Mouse (Mus musculus) fat pad, adult 2 months (tissue): ENCODE results near the gene Gm11733.
A peak's percentile ranks its signal among the peaks of the same experiment; 100 is the strongest.

Experiments used
- DNase-seq: peaks from one replicate; pipeline ENCODE4 v3.0.0-alpha.2; 2011; ENCODE audit warnings: low read depth, low spot score; ENCODE audit errors: extremely low read depth

Gene Gm11733

GRCm38 (mm10) chr11:117476554-117477107 lies 7.5 kb upstream of the Gm11733 start:
- no peak for DNase-seq

- no peak for DNase-seq
These were observed 5.7 kb upstream of the Gm11733 start for GRCm38 (mm10) chr11:117478271-117479006.

GRCm38 (mm10) chr11:117479007-117479719 lies 5.0 kb upstream of the Gm11733 start:
- no peak for DNase-seq

DNA sequence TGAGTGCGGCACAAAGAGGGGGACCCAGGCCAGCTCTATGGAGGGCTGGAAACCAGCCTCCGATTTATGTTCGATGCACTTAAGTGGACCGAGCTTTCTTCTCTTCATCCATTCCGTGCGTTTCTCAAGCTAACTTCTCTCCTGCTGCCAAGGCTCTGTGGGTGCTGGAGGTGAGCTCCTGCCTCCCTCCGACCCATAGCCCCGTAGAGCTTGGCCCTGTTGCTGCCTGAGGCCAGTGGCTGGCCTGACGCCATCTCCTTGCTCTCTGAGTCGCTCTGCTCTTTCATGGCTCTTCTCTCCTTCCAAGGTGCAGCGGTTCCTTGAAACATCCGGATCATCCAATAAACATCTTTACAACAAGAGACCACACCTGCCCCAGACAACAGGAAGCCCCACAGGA lies 4.4 kb upstream of the Gm11733 start:
- no peak for DNase-seq

DNA sequence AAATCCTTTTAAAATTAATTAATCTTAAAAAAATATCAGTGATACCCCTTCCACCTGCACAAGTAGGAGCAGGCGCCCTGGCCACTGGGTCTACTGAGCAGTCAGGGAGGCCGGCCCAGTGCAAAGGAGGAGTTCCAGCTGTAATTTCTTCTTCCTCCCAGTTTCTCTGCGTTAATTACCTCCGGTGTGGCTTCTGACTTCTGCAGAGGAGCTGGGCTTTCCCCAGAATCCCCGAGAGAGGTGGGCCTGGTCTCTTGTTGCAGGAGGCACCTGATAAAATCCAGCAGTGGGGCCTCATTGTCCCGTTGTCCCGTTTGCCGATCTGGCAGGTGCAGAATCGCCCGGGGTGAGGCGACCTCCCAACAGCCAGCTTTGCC lies 1.9 kb upstream of the Gm11733 start:
- no peak for DNase-seq

DNA sequence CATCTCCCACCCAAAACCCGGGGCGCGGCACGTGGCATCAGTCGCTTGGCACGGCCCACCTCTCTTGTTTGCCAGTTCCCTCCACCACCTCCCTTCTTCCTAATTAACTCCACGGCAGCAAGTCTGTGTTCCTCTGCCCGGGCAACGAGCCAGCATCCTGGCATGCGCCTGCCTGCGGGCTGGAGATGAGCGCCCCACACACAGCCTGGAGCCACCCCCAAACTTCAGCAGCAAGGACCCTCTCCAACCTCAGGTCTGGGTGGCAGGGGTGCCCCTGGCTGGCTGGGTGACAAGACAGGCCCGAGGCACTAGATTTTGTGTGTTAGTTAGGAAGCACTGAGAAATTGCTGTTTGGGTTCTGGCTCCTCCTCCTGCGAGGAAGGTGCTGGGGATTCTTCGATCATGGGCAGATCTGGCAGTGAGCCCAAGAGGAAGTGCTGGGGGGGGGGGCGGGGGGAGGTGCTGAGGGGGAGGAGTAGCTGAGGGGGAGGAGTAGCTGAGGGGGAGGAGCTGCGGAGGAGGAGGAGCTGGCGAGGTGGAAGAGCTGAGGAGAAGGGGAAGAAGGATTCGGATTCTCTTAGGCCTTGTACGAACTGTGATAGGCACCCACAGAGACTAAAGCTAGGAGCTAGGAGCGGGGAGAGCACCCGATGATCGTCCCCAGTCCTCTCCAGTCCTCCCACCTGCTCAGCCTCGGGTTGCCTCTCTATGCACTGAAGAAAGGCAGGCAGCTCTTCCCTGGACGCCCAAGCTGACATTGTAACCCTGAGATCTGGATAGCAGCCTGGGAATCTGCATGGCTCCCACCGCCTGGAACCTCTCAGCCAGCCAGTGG lies 1.3 kb upstream of the Gm11733 start:
- no peak for DNase-seq

DNA sequence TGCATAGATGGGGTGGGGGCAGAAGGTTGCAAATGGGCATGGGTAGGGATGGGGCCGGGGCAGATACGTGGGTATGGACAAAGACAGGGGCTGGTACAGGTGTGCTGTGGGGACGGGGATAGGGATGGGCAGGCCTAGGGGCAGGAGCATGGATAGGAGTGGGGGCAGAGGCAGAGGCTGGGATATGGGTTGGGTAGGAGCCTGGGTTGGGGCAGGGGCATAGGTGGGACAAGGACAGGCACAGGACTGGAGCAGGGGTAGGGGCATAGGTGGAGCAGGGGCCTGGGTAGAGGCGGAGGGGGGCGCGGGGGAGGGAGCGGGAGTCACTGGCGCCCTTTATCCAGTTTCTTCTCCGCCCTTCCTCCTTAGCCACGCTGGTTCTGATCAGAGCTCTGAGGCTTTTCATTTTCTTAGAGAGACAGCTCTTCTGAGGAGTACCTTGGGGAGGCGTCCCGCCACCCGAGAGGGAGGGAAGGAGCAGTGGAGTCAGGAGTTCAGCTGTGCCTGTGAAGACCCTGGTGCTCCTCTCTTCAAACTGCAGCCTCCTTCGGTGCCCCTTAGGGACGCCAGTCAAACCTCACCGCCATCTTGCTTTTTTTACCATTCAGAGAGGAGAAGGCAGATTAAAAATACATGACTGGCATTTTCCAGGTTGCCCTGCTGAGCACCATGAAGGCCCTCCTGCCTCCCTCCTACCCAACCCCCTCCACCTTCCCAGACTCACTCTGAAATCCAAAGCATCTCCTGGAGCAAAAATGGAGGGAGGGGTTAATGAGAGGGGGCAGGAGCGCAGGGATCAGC lies 7.4 kb downstream of the Gm11733 start:
- DNase-seq, result no peak

DNA sequence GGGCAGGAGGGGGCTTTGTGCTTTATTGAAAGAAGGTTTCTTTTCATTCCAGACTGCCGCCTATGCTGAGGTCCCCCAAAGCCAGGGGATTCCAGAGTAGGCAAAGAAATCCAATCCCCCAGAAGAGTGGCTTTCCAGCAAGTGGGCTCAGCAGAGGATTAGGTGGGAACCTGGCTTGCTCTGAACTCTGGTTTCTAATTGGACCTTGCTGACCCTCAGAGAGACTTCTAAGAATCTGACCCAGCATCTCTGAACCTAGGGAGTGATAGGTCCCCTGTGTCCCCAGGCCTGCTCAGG lies 8.0 kb downstream of the Gm11733 start:
- DNase-seq, result no peak

- no peak for DNase-seq
These were observed 12.6 kb downstream of the Gm11733 start for GRCm38 (mm10) chr11:117496812-117497211.

- DNase-seq, result no peak
These were observed 13.3 kb downstream of the Gm11733 start for GRCm38 (mm10) chr11:117497256-117498136.

GRCm38 (mm10) chr11:117498137-117498511 lies 14.0 kb downstream of the Gm11733 start:
- DNase-seq, result no peak

DNA sequence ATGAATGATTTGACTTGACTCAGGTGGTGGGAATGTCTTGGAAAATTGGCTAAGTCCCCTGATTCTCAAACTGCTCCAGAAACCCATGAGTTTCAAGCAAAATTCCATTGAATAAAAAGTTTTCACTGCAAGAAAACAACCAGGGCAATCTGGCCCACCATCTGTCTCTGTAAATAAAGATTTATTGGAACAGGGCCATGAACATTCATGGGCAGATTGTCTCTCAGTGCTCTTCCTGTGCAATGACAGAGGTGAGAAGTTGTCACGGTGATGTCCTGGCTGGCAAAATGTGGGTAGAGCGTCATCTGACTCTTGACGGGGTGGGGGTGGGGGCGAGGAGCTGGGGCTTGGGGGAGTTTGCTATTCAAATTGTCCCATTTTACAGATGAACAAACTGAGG lies 24.8 kb downstream of the Gm11733 start:
- no peak for DNase-seq

- no peak for DNase-seq
These were observed 31.7 kb downstream of the Gm11733 start for GRCm38 (mm10) chr11:117515718-117516421.

- no peak for DNase-seq
These were observed 32.2 kb downstream of the Gm11733 start for GRCm38 (mm10) chr11:117516422-117516796.

DNA sequence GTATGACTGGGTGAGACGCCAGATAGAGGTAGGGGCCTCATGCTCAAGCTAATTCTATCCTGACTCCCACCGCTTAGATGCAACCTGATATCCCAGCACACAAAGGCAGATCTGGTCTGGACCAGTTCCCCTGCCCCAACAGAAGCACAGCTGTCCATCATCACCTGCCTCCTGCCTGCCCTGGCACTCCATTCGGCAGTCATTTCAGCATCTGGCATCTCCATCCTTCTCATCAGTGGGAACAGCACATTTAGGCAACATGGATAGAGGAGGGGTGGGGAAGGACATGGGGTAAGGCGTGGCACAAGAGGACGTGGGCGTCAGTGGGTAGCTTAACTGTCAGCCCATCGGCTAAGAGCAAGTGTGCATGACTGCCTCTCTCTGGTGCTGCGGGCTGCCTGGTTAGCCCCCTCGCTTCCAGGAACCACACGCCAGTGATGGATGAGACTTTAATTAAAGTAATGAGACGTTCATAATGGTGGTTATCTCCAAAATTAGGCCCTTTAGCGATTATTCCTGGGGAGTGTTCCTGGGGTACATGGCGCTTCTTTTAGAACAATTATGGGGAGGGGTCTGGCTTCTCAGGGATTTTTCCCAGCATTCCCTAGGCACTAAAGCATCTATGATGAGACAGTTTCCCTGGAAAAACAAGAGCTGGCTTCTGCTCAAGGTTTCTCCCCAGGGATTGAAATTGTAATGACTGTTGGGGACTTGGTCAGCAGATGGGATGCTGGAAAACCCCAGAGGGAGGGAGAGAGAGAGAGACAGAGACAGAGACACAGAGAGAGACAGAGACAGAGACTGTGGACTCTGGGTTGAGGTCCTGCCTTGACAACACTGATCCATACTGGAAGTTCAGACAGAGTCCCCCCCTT lies 38.0 kb downstream of the Gm11733 start:
- no peak for DNase-seq

GRCm38 (mm10) chr11:117522879-117523519 lies 38.8 kb downstream of the Gm11733 start:
- peak; percentile 58 for DNase-seq

GRCm38 (mm10) chr11:117525606-117526349 lies 41.6 kb downstream of the Gm11733 start:
- no peak for DNase-seq
